Mouse (Mus musculus) thymus, postnatal 4 days (tissue): ENCODE measurements at regions not wholly inside any gene's neighbourhood (a gene's known extent, or its start where the extent isn't known, plus 50 kb on each side); places are given as distances from the start of the nearest gene placed in this dataset.

Experiments
- DNase-seq: peaks from one replicate; pipeline ENCODE4 v3.0.0; 2021

DNA sequence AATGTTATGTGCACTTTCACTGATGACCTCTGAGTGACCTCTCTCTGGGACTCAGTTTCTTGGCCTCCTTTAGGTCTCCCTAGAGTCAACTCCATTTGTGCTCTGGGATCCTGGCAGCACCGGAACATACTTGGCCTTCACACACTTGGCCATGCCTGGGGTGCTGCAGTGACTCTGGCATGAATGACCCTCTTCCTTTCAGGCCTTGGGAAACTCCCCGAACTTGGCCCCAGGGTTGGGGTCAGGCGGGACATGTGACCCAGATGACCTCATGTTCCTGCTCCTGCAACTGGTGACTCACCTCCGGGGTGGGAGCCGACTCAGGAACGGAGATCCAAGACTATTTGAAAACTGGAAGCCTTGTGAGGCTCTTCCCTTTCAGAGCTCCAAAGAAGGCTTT lies 159.2 kb downstream of the Cyp26b1 start:
- no peak for DNase-seq

DNA sequence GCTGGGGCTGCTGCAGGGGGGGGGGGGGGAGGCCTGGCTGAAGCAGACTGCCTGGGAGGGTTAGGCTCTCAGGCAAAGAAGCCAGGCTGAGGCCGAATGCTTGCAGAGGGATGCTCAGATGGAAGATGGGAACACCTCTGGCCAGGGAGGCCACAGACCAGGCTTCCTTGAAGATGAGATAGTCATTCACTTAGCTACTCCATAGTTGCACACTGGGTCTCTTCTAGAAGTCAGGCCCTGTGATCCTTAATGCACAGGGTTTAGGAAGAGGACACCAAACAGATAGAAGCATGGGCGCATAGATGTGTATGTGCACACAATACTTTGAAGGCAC lies 162.1 kb downstream of the Cyp26b1 start:
- DNase-seq = no peak

DNA sequence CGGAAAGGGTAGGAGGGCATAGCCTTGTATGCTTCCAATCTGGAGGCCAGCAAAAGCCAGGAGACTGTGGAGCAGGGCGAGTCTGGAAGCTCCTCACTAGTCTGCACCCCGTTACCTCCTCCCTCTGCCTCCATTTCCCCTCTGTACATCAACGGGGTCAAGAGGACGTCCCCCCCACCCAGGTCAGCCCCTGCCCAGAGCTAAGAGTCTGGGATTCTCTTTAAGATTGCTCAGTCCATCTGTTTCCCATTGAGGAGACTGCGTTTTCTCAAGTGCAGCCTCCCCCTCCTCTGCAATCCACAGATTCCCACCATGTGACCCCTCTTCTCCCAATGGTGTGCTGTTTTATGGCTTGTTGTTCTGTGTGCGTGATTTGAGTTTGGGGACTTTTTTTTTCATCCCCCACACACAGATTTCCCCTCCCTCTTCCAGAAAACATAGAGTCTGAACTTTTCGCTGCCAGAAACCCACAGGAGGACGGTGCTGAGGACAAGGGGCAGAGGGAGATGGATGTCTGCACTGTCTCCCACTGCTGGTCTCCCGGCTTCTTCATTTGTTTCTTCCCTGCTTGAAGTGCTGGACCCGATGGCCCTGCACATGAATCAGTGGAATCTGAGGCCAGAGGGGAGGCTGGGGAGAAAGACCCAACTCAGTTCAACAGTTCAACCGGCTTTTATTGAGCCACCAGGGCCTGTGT lies 162.6 kb downstream of the Cyp26b1 start:
- DNase-seq = no peak

DNA sequence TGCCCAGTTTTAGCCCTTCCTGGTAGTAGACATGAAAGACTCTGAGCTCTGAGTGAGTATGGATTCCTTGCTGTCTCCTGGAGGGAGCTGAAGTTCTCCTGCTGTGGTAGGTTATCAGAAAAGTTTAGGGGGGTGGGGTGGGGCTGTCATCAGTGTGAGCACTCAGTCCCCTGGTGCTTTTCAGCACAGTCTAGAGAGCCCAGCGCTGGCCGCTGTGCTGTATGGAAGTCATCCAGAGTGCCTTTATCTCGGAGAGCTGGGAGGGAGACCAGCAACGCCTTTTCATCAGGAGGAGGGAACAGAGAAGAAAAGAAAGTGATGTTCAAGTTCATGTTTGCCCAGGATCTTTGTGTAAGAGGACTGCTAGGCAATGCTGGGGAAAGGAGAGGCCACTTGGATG lies 163.6 kb downstream of the Cyp26b1 start:
- DNase-seq = no peak

DNA sequence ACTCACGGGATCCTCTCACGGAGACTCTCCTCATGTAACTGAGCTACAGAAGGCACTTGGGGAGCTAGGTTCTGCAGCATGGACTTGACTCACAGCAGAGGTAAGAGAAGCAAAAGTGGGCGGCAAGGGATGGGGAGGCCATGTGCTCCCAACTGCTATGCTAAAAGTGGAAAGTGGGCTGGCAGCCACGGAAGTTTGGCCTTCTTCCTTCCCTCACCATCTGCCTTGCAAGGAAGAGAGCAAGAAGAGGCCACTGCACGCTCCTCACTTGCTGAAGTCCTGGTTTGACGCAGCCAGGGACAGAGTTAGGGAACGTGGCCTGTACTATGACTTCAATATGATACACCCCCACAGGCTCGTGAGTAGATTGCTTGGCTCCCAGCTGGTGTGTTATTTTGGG lies 164.5 kb downstream of the Cyp26b1 start:
- no peak for DNase-seq

DNA sequence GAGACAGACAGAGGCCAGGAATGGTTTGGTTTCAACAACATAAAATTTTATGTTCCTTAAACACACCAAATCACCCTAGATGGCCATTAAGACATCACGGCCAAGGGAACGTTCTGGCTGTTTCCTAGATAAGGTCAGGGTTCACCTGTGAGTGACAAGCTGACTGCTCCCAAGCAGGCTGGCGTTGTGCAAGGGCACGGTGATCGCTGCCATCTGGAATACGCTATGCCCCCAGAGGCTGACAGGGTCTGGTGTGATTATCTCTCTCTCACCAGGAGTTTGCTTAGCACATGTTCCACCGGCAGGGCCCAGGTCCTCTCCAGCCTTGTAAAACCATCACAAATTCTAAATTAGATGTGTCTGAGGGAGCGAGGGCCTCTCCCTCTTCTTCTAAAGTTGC lies 167.0 kb downstream of the Cyp26b1 start:
- DNase-seq = no peak

DNA sequence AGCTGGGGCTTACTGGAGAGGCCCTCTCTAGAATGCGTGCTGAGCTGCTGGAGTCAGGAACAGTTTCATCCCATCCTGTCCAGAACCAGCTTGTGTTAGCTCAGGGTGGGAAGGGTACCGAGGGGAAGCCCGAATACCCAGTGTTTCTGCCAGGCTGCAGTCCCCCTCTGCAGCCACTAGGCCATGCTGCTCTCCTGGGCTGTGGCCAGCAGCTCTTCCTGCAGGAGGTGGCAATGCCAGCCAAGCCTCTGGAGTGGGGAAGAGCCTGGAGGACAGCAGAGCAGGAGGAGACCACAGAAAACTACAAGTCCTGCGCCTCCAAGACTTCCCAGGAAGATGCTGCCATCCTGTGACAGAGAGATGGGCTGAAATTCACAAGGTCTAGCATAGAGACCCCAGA lies 167.9 kb downstream of the Cyp26b1 start:
- peak; percentile 22 for DNase-seq

DNA sequence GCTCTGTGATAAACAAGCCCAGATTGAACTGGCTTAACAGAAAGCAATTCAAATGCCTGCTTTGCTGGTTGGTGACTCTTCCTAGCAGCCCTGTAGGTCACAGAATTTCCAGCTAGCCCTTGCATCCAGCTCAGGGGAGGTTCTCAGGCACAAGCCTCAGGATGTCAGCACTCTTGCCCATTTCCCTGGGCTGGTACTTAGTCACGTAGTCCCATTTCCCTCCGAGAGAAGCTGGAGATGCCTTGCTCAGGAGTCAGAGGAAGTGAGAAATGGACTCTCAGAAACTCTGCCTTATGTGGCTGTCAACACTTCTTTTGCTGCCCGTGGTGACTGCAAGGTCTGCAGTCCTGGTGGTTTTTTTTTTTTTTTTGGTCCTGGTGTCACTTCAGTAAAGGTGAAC lies 170.8 kb downstream of the Cyp26b1 start:
- no peak for DNase-seq

DNA sequence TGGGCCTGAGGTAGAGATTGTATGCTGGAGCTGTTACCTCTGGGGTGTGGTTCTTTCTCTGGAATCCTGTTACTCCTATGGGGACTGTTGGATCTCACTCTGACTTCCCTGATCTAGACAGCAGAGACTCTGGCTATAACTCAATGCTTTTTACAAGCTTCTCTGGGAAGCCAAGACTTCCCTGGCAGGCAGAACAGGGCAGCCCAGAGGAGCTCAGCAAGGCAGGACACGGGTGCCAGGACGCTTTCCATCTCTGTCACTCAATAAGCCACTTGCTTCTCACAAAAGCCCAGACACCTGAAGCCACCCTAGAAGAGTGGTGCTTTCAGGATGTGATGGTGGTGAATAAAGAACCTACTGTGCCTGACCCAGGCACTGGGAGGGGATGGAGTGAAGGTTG lies 174.0 kb downstream of the Cyp26b1 start:
- no peak for DNase-seq

DNA sequence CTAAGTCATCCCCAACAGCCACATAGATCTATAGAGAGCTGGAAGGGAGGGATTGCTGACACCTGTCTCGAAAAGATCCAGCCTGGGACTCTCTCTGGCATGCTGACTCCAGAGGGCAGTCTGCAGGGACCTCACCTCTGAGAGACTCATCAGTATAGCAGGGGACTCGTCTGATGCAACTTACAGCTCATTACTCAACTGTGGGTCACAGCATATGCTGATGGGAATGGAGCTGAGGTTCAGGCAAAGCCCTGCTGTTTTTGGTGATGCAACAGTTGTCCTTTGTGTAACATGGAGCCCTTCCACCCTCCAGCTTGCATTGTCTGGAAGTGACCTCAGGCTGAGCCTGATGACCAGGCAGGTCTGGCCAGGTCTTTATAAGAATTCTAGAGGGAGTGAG lies 174.4 kb downstream of the Cyp26b1 start:
- DNase-seq = no peak

DNA sequence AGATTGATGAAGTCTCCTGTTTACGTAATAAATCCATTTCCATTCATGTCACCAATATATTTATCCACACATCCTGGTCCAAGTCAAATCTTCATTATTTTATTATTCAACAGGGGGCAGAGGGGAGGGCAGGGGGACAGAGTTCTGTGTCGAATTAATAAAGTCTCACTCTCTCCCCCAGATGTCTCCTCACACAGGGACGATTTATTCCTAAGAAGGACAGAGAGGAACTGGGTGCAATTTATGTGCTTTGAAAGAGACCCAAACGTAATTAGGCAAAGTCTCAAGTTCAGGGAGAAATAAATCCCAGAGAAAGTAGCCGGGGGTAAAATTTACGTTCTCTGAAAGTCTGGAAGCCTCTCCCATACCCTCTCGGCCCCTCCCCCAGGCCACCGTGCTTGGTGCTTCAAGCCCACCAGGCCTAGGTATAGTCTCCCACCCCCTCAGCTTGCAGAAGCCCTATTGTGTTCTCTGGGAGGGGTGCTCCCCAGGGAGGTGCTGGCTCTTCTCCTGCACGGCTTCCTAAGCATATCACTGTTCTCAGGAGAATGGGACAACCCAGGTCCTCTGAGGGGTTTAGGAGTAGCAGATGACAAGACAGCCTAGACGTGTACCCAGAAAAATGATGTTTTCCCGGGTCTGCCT lies 176.6 kb downstream of the Cyp26b1 start:
- no peak for DNase-seq

DNA sequence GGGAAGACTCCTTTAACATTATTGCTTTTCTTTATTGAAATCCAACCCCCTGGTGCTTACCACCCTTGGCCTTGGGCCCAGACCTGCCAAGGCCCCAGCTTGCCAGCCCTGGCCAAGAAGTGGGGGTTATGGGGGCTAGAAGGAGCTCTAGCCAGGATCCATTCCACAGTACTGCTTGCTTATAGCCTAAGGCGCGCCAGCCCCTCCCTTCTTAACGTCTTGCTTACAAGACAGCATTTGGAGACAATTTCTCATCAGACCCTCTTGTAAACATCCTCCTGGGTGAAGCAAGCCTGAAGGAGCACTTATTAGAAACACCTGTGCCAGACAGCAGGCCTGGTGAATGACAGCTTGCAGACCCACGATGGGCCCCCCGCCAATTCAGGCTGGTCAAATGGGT lies 179.3 kb downstream of the Cyp26b1 start:
- no peak for DNase-seq

DNA sequence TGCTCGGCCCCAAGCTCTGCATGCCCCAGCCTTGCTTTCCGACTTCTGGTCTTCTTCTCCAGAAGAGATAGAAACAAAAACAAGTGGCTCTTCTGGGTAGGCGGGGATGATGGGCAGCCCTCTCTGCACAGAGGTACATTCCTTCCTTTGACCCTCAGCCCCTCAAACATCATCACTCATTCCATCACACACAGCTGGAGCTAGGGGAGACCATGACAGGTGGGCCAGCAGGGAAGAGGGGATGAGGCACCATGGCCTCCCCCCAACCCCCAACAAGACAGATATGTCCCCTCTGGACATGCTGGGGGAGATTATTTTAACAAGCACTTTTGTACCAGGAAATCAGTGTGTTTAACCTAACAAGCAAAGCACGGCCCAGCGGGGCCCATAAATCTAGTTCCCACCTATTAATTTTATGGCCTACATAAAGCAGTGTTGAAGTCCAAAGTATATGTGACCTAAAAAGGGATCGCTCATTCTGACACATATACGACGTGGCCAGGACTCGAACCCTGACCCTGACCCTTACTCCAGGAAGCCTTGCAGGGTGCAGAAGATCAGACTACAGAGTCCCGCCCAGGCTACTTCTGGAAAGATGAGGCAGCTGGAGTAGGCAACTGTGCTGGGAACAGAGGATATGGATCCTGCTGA lies 183.7 kb downstream of the Cyp26b1 start:
- no peak for DNase-seq

DNA sequence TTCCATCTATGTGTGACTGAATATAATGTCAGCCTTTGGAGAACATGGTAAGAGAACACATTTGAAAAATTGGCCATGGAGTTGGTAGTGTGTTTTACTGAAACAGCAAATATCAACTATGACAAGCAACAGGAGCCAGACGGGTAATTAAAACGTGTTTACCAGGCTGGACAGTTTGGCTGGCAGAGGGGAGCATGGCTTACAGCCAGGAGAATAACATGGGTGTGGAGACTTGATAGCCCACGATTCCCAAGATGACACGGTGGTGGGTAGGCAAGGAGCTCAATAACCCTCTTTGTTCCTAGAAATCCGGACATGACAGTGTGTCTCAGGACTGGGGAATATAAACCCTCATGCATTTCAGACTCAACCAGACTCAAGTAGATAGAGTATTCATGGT lies 185.2 kb downstream of the Cyp26b1 start:
- DNase-seq = no peak

DNA sequence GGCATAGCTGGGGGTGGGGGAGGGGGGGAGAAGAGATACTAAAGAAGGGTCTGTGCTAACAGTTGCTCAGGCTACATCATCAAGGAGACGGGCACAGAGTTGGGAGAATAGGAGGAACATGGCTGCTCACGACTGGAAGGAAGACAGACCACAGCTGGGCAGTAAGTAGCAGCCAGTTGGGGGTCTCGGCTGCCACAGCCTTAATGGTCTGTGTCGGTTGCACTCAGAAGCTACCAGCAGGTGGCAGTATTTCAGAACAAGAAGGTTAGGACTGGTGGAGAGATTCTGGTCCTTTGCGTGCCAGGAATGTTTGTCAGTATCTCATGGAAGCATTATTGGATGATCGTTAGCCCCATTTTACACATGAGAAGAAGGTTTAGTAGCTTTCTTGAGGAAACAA lies 185.9 kb downstream of the Cyp26b1 start:
- DNase-seq = peak; percentile 74

DNA sequence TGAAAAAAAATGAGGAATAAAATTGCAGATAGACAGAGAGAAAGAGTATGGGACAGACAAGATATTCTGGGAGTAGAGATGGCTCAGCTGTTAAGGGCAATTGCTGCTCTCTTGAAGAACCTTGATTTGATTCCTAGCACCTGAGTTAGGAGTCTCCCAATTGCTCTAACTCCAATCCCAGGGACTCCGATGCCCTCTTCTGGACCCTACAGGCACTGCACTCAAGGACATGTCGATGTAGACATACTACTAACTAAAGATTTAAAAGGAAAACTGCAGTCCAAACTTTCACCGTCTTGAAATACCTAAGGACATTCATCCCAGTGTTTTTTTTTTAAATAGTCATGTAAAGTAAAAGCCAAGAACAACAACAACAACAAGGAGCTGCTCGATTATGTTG lies 189.0 kb downstream of the Cyp26b1 start:
- DNase-seq = peak; percentile 58

DNA sequence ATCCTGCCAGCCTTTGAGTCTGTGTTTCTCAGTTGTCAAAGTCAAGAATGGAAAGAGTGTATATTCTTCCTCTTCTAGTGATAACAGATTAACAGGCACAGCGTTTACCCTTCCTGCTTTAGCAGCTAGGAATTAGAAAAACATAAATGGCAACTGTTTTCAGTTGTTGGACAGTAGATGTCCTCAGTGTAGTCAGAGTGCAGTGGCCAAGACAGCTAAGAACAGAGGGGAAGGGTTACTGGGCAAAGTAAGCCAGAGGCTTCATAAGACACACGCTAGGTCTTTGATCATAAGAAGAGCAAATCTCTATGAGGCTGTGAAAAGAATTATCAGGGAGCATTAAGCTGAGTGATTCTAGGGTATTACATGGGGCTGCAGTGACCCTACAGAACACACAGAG lies 191.3 kb downstream of the Cyp26b1 start:
- DNase-seq = no peak

DNA sequence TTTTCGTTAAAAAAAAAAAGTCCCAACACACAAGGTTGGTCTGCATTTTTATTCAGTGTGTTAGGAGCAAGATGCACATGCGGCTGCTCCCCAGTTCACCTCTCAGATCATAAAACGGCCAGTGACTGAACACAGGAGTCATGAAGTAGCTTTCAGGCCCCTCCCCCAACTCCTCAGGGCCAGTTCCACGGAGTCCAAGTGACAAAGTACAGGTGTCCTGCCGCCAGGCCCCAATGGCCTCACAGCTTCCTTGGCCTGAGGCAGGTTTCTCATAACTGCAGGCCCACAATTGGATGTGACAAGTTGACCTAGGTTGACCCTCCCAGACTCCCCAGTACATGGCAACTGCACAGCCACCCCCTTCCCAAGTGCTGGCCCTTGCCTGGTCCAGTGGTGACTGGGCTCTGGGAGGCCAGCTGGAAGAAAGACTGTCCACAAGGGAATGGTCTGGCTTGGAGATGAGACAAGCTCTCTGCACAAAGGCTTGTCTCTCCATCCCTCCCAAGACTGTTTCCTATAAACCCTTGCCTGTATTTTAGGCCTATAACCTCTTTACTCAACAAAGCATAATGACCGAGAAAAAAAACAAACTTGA lies 199.1 kb downstream of the Cyp26b1 start:
- no peak for DNase-seq

DNA sequence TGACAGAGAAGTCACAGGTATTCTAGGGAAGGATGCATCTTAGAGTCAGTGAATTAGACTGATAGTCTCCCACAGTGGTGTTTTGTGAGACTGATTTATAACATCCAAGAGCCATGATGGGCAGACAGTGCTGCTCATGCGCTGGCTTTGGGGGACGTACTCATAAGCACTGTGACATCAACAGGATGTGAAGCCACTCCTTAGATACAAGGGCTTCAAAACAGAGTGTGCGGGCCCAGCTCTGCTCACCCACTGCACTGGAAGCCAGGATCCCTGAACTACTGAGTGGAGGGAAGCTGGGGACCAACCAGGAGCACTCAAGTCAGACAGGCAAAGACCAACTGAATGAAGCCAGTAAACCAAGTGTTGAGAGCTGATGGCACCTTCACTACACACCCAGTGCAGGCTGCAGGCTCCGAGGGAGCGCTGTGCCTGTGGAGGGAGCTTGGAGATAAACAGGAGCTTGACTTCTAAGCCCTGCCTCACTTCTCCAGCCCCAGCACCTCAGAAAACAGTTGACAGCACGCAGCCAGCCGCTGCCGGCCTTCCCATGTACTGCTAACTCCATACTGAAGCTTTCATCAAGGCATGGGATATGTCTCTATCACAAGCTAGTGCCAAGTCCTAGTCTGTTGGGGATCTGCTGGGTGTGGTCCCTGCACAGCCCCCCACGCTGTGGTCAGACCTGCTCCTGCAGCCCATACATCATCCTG lies 200.0 kb downstream of the Cyp26b1 start:
- no peak for DNase-seq

DNA sequence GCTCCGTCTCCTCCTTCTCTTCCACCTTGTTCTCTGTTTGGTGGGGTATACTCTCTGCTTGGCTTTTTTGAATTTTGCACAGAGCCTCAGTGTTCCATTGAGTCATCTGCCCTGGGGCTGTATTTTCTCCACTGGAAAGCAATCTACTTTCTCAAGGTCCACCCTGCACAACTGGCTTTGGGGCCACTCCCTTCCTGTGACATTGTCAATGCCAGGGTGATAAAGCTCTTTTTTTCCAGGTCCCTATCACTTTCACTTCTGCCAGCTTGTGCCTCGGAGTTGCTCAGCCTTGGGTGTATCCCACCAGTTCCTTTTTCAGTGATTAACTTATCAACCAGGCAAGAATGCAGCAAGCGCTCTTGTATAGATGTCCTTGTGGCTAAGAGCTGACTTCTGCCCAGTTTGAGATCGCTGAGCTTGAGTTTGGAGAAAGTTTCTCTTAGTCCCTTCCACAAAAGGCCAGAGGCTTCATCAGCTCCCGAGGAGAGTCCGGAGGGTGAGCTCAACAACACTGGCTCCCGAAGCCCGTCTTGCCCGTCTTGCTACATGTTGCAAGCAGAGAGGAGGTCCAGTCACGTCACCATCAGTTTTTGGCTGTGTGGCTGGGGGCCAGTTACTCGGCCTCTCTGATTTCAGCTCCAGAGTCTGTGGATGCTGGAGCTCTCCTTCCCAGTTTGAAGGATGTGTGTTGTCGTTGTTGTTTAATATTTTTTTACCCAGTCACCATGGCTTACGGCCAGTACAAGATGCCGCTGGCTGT lies 200.8 kb downstream of the Cyp26b1 start:
- DNase-seq = no peak

DNA sequence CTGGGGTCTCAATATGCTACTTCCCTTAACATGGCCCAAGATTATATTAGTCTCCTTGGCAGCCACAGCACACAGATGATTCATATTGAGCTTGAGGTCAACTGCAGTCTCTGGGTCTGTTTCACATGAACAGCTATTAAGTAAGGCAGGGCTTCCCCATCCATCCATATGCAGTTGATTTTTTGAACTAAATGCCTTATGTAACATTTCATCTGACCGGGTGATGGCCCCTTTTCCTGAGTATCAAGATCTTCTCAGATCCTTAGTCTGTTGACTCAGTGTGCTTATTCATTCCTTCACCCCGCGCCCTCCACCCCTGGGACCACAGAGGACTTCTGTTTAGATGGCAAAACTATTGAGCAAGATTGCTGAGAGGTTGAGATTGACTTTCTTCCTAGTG lies 202.7 kb downstream of the Cyp26b1 start:
- DNase-seq = no peak

DNA sequence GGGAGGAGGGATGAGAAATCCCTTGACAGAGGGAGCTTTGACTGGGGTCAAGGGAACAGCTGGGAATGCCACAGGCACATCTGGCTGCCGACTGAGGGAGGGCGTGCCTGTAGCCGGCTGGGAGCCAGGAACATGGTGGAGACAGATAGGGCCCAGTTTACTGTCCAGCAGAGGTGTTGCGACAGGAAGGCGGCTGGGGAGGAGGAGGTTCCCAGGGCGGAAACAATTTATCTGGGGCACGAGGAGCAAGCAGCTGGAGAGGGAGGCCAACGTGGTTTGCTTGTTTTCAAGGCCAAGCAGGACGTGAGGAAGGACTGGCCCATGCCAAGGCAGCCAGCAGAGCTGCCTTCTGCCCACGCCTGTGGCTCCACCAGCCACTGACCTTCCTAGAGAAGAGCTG lies 208.0 kb downstream of the Cyp26b1 start:
- no peak for DNase-seq

DNA sequence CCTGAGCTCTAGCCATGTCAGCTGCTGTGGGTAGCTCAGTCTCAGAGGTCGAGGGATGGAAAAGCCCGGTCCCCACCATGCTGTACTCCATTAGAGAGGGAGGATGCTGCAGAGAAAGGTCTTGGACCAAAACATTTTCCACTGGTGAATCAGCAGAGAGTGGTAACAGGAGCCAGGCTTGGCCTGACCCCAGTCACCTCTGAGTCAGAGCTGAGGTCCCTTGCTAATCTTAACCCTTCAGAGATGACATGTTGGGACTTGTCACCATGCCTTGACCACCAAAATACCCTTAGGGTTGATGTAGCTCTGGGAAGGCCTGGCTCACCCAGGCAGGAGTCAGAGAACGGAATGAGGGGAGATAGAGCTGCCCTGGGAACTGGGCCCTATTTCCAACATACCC lies 210.0 kb downstream of the Cyp26b1 start:
- no peak for DNase-seq
